Mouse (Mus musculus) heart, postnatal 4 days (tissue): ENCODE results near the gene Nxph1. TPM values are rescaled to one million over a fixed set of nuclear protein-coding genes. Genes with fewer than 3 reads are reported as not detected.

Experiments used
- DNase-seq: peaks from one replicate; pipeline ENCODE4 v3.0.0; 2021
- total RNA-seq, 2 experiments: library from RNA; stranded (reverse); gene quantifications; 2 replicates each; pipeline ENCODE4 v1.2.3; 2021

Gene Nxph1
- total RNA-seq, 2 experiments from 2014 or later, result 0.10 TPM; not detected in 1

DNA sequence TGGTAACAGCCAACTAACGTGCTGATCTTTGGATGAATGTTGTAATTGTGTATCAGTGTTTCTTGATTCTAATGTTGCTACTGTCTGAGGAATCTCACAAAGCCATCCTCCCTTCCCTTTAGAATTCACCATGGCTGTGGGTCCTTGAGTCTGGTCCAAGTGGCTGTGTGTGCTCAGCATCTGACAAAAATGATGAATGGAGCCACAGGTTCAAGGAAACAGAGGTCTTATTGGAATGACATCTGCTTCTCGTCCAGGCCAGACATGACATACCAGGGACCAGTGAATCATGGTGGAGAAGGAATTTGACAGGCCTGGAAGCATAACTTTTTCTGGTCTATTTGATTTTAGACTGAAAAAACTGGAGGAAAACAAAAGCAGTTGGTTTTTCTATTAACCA, 22.3 kb downstream of the Nxph1 start:
- DNase-seq, result no peak

DNA sequence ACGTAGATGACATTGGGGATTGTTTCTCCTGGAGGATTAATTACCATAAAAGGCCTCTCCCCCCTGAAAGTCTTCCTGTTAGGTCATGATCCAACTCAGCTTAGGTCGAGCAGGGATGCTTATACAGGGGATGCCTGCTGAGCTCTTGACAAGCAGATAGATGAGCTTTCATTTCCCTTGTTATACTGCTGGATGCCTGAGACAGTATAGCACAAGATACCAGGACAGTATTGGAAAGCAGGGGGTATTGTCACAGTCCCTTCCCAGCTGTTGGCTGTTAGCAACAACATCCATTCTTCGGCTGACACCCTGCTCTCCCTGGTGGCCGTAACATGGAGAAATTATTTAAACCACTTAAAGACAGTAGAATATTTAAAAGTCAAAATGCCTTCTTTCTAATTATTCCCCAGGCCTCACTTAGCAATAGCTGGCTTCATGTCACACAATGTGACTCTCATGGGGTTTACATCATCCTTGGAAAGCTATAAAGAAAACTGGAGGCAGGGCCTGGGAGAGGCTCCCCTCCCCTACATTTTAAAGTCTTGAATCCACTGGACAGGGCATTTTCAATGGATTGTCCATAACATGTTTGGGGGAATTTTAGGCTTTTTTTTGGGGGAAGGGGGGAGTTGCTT, 31.1 kb downstream of the Nxph1 start:
- no peak for DNase-seq

- DNase-seq, result peak; percentile 29
Observed at GRCm38 (mm10) chr6:8996301-8996943, 48.2 kb downstream of the Nxph1 start.

DNA sequence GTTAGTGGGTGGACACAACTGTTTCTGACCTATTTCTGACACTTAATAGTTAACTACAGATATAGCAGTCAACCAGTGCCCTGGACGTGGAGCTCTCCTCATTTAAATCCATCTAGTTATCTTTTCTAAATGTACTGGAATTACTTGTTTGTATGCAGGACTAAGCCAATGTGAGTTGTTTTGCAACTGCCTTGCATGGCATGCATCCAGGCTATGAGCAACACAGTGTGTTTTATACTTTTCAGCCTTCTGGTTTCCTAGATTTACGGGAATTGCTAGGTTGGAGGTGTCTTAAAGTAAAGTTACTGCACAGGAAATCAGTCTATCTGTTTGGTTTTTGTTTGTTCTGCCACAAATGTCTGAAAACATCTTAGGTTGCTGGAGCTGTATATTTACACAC, 49.1 kb downstream of the Nxph1 start:
- DNase-seq, result no peak

DNA sequence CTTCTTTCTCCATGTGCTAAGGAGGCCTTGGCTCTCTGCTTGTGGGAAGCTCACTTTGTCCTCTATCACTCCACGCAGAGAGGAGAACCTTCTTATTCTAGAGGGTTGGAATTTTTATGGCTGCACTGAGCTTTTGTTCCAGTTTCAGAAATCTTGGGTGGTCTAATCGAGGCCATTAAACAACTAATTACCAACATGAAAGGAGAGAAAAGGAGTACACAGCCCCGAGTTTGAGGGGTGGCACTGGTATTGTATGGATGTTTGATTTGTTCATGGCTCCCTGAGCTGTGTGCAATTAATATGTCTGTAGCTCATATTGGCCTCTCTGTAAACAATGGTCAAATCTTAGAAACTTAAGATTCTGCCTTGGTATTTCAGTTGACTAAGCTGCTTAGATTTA, 54.5 kb downstream of the Nxph1 start:
- no peak for DNase-seq

DNA sequence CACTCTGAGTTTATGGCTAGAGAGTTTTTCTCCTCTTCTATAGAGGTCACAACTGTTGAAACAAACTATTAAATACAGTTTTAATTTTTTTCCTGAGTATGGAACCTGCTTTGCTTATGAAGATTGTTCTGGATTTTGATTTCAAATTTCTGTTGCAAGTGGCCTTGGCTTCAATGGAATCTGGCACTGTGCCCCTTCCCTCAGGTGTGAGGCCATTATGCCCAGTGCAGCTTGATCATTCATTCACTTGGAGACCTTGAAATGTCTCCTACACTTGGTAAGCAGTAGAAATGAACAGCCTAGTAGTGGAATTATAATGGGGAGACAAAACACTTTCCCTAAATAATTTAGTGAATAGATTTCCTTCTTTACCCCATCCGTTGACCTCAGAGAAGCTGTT, 78.4 kb downstream of the Nxph1 start:
- no peak for DNase-seq

DNA sequence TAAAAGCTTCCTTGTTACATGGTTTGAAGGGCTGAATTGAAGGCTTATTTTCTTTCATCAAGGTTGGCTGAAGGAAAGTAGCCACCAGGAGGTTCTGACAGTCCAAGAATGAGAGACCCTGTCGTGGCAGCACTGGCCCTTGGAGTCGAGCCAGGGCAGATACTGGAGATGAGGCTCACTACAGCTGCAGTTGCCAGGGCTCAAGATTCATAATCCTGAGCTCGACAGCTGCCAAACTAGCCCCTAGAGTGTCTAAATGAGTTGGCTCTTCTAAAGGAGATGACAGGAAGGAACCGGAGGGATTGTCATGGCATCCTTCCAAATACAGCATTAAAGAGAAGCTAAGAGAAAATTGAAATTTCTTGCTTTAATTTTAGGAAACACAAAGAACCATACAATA, 78.9 kb downstream of the Nxph1 start:
- DNase-seq, result no peak

DNA sequence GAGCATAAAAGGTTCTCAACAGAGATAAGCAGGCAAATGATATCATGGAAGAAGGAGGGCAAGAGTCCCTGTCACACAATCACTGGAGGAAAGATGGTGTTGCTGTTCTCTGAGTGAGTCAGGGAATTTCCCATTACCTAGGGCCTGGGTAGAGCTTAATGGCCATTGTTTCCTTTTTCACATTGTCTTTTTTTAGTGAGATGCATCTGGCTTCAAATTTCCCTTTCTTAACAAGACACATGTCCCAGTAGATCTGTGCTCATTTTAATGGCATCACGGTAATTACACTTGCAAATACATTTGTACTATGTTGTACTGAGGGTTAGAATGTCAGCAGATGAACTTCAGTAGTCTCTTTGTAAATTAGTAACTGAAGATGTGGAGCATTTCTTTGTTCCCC, 80.3 kb downstream of the Nxph1 start:
- DNase-seq, result no peak

DNA sequence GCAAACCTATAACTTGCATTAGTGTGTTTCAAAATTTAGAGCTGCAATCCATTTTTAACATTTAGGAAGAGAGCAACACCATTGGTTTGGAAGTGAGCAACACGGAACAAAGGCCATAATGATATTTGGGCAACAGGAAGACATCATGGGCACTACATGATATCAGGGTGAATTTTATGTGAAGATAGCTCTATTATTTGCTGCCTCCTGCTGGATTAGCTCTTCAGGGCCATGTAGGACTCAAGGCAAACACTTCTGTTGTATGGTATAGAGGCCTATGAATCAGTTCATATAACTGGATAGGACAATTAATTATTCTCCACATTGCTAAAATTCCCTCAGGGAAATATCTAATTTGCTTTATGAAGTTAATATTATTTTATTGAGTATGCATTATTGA, 91.1 kb downstream of the Nxph1 start:
- no peak for DNase-seq

- DNase-seq, result no peak
Observed at GRCm38 (mm10) chr6:9040991-9041390, 92.8 kb downstream of the Nxph1 start.

GRCm38 (mm10) chr6:9042391-9042790, 94.2 kb downstream of the Nxph1 start:
- no peak for DNase-seq

- no peak for DNase-seq
Observed at GRCm38 (mm10) chr6:9046815-9047214, 98.6 kb downstream of the Nxph1 start.

DNA sequence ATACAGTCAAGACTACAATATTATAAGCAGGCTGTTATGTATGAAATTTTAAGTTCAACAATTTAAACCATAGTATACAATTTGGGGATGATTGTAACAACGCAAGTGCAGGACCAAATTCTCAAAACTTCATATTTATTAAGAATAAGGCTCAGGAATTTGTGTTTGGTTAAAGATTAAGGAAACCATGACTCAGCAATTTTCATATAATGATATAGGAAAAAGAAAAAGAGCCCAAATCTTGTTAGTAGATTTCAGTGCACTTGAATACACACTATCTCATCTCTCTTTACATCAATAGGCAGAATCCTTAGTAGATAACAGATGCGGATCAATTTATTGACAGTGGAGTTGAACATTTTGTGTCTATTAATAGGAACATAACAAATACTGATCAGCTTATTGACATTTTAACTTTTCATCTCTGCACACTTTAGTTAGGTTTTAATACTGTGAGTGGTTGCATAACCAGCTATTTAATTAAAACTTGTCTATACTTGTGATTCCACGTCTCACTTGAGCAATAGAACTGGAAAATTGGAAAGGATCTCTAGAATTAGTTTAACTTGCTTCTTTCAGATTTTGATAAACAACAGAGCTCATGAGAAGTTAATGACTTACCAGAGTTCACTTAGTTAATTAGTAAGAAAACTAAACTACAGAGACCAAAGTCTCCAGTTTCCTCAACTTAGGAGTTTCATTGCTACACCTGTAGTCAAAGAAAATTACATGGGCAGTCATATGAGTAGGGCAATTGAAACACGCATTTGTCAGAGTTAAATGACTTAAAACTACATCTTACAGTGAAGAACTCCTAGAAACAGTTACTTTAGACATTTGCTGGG, 113.3 kb downstream of the Nxph1 start:
- no peak for DNase-seq

- DNase-seq, result no peak
Observed at GRCm38 (mm10) chr6:9066435-9066834, 118.2 kb downstream of the Nxph1 start.

GRCm38 (mm10) chr6:9069913-9070312, 121.7 kb downstream of the Nxph1 start:
- DNase-seq, result no peak

DNA sequence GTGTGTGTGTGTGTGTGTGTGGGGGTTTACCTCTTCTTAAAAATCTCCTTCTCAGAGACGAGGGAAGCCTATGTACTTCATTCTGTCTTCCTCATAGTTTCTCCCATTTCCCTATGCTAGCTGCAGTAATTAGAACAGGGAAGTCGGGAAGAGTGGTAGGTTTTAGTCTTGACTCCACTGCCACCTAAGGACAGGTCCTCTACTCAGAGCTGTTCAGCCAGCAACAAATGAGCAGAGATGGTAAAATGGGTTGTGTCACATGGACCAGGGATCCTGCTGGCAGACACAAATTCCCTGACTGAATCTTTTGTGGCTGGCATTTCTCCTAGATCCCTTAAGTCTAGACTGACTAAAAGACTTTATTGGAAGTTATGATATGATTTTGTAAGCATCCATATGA, 128.2 kb downstream of the Nxph1 start:
- no peak for DNase-seq

- DNase-seq, result no peak
Observed at GRCm38 (mm10) chr6:9077793-9078689, 129.8 kb downstream of the Nxph1 start.

DNA sequence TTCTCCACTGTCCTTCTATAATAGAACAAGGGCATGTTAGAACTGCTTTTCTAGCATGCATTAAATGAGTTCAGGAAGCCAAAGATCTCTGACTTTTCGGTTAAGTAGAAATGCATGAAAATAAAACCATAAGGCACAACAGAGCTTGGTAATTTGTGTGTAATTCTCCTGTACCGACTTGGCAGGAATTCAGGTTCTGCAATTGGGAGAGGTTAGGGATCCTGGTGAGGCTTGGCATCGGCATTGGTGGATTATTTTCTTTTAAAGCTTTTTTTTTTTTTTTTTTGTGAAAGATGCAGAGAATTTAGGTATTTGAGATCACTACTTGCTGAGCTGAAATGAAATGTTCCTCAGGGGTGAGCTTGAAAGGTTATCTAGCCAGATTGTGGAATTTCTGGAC, 135.6 kb downstream of the Nxph1 start:
- DNase-seq, result no peak

- DNase-seq, result no peak
Observed at GRCm38 (mm10) chr6:9097345-9097744, 149.1 kb downstream of the Nxph1 start.

- no peak for DNase-seq
Observed at GRCm38 (mm10) chr6:9107366-9107765, 159.1 kb downstream of the Nxph1 start.

DNA sequence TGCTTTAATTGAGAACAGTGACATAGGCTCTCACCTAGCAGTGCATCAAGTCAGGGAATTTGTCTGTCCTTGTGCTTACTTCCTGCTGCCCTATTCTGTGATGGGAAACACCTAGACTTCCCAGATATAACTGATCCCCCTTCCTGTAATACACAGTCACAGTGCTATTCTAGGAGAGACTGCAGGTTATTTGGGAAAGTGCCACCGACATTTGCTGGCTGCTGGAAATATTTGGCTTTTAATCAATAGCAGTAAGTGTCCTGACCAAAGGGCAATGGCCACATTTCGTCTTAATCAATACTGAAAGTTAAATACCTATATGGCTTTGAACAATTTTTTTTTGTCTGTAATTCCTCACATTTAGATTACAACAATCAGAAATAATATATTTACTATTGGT, 170.9 kb downstream of the Nxph1 start:
- DNase-seq, result no peak

DNA sequence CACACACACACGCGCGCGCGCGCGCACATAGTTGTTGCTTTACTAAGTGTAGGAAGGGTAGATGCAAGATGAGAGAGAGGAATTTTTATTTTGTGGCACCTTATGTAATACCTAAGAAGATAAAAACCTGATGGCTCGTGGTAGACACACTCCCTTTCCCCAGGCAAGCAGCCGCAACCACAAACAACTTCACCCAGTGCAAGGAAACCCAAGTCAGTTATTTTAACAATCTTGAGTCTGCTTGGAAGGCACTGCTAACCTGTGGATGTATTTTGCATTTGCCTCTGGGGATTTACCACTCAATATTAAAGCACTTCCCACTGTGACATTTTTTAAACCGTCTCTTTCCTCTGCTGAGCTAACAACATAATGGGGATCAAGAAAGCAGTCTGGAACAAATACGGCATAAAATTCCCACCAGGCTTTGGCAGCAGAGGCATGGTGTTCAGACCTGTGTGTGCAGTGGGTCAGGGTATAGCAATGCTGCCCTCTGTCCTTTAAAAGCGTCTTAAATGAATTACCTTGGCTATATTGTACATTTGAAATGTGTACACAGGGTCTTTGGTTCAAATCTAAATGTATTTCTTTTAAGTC, 176.2 kb downstream of the Nxph1 start:
- no peak for DNase-seq
